Mouse (Mus musculus) adrenal gland, adult (tissue): ENCODE measurements at regions not wholly inside any gene's neighbourhood (a gene's known extent, or its start where the extent isn't known, plus 50 kb on each side); places are given as distances from the start of the nearest gene placed in this dataset.
"Not testable (repeated sequence)": the region's sequence is repeated elsewhere in the genome, so short reads cannot be mapped to it uniquely, and the experiment has no call there.

Experiments used
- DNase-seq, 2 experiments: peaks; one replicate each; pipeline ENCODE4 v3.0.0; 2022 to 2023; ENCODE audit warnings: low spot score in 1 of 2; ENCODE audit not compliant: inconsistent age in 2 of 2

GRCm38 (mm10) chr5:148708014-148708741, 155.6 kb upstream of the Ubl3 start:
- peak; percentile 68 to 90 for DNase-seq

GRCm38 (mm10) chr5:148707335-148707734, 154.7 kb upstream of the Ubl3 start:
- DNase-seq, result no peak

GRCm38 (mm10) chr5:148706323-148707120, 153.9 kb upstream of the Ubl3 start:
- DNase-seq, result peak in 1 of 2 experiments; percentile 58

- no peak for DNase-seq
These were observed 152.2 kb upstream of the Ubl3 start for GRCm38 (mm10) chr5:148704769-148705168.

GRCm38 (mm10) chr5:148701859-148702258, 149.3 kb upstream of the Ubl3 start:
- DNase-seq, result no peak

- DNase-seq, result no peak
These were observed 148.4 kb upstream of the Ubl3 start for GRCm38 (mm10) chr5:148701001-148701400.

GRCm38 (mm10) chr5:148700240-148700639, 147.7 kb upstream of the Ubl3 start:
- DNase-seq, result no peak

- peak; percentile 44 to 73 for DNase-seq
These were observed 145.2 kb upstream of the Ubl3 start for GRCm38 (mm10) chr5:148697631-148698368.

GRCm38 (mm10) chr5:148694352-148694751, 141.8 kb upstream of the Ubl3 start:
- DNase-seq, result no peak

- DNase-seq, result no peak
These were observed 138.9 kb upstream of the Ubl3 start for GRCm38 (mm10) chr5:148691486-148691885.

- no peak for DNase-seq
These were observed 138.2 kb upstream of the Ubl3 start for GRCm38 (mm10) chr5:148690823-148691197.

- no peak for DNase-seq
These were observed 137.7 kb upstream of the Ubl3 start for GRCm38 (mm10) chr5:148690158-148690822.

- no peak for DNase-seq
These were observed 136.7 kb upstream of the Ubl3 start for GRCm38 (mm10) chr5:148689297-148689696.

- DNase-seq, result no peak
These were observed 135.9 kb upstream of the Ubl3 start for GRCm38 (mm10) chr5:148688501-148688900.

GRCm38 (mm10) chr5:148687827-148688226, 135.2 kb upstream of the Ubl3 start:
- DNase-seq, result no peak

GRCm38 (mm10) chr5:148684216-148684615, 131.6 kb upstream of the Ubl3 start:
- no peak for DNase-seq

GRCm38 (mm10) chr5:148682553-148682952, 130.0 kb upstream of the Ubl3 start:
- DNase-seq, result no peak

GRCm38 (mm10) chr5:148680341-148680740, 127.8 kb upstream of the Ubl3 start:
- DNase-seq, result no peak

- DNase-seq, result no peak
These were observed 127.0 kb upstream of the Ubl3 start for GRCm38 (mm10) chr5:148679586-148679985.

- not testable (repeated sequence) for DNase-seq
These were observed 125.8 kb upstream of the Ubl3 start for GRCm38 (mm10) chr5:148678285-148678937.

GRCm38 (mm10) chr5:148674281-148674680, 121.7 kb upstream of the Ubl3 start:
- no peak for DNase-seq
